Mouse (Mus musculus): ENCODE data around the gene Nmb. TPM values are rescaled to one million over a fixed set of nuclear protein-coding genes. Genes with fewer than 3 reads are reported as not detected.

Gene Nmb
- polyA plus RNA-seq, 1 experiment: 13.2 TPM

DNA sequence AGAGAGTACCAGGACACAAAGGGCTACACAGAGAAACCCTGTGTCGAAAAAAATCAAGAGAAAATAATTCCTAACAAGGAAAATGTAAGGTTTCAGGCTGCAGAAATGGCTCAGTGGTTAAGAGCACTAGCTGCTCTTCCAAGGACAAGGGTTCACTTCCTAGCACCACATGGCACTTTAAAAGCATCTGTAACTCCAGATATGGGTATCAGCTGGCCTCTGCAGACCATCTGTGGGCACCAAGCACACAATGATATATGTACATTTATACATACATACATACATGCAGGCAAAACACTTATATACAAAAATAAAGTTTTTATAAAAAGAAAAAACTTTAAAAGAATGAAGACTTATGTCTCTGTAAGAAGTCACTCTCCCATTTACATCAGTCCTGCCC lies 31.0 kb upstream of the Nmb start:
- H3K36me3 ChIP-seq (ENCODE audit: control insufficient read depth, insufficient read depth, low read length): 0 out of 2 replicates have a peak, but pooled peaks cover 1% of the 10 kb centered on the region
- no peaks in the 10 kb centered on the region for H3K27me3 ChIP-seq (ENCODE audit: control insufficient read depth, insufficient read depth, low read length)
- H3K4me1 ChIP-seq (ENCODE audit: control insufficient read depth, insufficient read depth, low read length): peaks cover 2% of the 10 kb centered on the region; the same call in 1 of the 2 replicates
- TF ChIP-seq CTCF (IDR thresholded peaks at IDR 0.05; ENCODE audit: control insufficient read depth, insufficient read depth, insufficient replicate concordance, low read depth, low read length): no peak
- TF ChIP-seq POLR2A (IDR thresholded peaks at IDR 0.05; ENCODE audit: control insufficient read depth, low read depth, low read length): no peak
- H3K4me3 ChIP-seq (ENCODE audit: control insufficient read depth, low read depth, low read length): no peak overlapping the region
- H3K27ac ChIP-seq (ENCODE audit: control insufficient read depth, insufficient read depth, low read depth, low read length): no peak overlapping the region

DNA sequence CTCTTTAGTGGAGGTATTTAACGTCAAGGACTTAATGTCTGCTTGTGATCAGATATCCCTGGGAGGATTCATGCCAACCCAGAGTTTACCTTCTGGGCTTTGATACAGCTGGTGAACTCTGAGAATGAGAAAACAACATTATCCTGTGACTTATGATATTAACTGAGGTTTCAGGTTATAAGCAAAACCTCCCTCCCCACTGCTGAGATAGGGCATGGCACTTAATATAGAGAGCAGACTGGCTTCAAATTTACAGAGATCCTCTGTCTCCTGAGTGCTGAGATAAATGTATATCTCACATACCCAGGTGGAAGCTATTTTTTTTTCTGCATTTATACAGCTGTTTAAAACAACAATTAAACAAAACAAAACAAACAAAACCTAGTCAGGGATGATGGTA lies 27.9 kb upstream of the Nmb start:
- no peaks in the 10 kb centered on the region for H3K27me3 ChIP-seq (ENCODE audit: control insufficient read depth, insufficient read depth, low read length)
- H3K4me1 ChIP-seq (ENCODE audit: control insufficient read depth, insufficient read depth, low read length): peaks cover 2% of the 10 kb centered on the region; the same call in 1 of the 2 replicates
- TF ChIP-seq CTCF (IDR thresholded peaks at IDR 0.05; ENCODE audit: control insufficient read depth, insufficient read depth, insufficient replicate concordance, low read depth, low read length) (no peak), POLR2A (IDR thresholded peaks at IDR 0.05; ENCODE audit: control insufficient read depth, low read depth, low read length) (no peak)
- no peak overlapping the region for H3K27ac ChIP-seq (ENCODE audit: control insufficient read depth, insufficient read depth, low read depth, low read length)
- no peak overlapping the region for H3K4me3 ChIP-seq (ENCODE audit: control insufficient read depth, low read depth, low read length)
- H3K36me3 ChIP-seq (ENCODE audit: control insufficient read depth, insufficient read depth, low read length): 0 out of 2 replicates have a peak, but pooled peaks cover 1% of the 10 kb centered on the region

DNA sequence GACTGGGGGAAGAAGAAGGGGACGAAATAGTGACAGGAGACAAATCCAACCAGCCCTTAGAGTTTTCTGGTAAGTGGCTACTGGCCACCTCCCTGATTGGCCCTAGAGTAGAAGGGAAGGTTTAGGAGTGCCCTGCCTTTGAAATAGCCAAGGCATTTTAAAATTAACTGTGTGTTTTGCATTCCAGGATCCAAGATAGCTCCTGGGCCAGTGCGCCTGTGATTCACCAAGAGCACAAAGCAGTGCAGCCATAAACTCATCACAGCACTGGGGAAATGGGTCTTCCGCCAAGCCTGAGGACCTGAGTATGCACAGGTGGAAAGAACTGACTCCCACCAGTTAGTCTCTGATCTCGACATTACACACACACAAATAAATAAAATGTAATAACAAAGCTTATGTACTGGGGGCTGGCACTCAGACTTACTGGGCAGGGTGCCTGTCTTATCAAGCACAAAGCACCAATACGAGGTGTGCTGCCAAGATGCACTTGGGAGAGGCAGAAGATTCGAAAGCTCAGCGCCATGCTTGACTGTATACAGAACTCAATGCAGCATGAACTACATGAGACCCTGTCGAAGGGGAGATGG lies 26.8 kb upstream of the Nmb start:
- Histone ChIP-seq H3K27me3 (ENCODE audit: control insufficient read depth, insufficient read depth, low read length) (no peaks in the 10 kb centered on the region), H3K27ac (ENCODE audit: control insufficient read depth, insufficient read depth, low read depth, low read length) (no peak overlapping the region), H3K4me1 (ENCODE audit: control insufficient read depth, insufficient read depth, low read length) (peaks cover 2% of the 10 kb centered on the region; the same call in 1 of the 2 replicates), H3K4me3 (ENCODE audit: control insufficient read depth, low read depth, low read length) (no peak overlapping the region), H3K36me3 (ENCODE audit: control insufficient read depth, insufficient read depth, low read length) (0 out of 2 replicates have a peak, but pooled peaks cover 1% of the 10 kb centered on the region)
- TF ChIP-seq POLR2A (IDR thresholded peaks at IDR 0.05; ENCODE audit: control insufficient read depth, low read depth, low read length): no peak
- no peak for TF ChIP-seq CTCF (IDR thresholded peaks at IDR 0.05; ENCODE audit: control insufficient read depth, insufficient read depth, insufficient replicate concordance, low read depth, low read length)

DNA sequence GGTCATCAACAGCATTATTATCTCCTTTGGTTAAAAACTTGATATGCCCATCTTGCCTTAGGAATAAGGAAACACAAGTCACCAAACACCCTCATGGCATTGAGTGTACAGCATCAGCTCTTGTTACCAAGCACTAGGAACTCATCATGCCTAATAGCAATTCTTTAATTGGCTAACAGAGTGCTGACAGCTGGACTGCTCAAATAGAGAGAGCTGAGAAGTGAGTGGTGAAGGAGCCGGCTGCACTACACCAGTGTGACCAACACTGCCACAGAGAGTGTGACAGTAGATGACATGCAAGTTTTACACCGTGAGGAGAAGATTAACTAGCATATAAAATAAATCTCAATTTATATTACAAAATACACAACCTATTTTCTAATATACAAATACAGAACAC lies 18.3 kb upstream of the Nmb start:
- TF ChIP-seq POLR2A (IDR thresholded peaks at IDR 0.05; ENCODE audit: control insufficient read depth, low read depth, low read length): no peak
- TF ChIP-seq CTCF (IDR thresholded peaks at IDR 0.05; ENCODE audit: control insufficient read depth, insufficient read depth, insufficient replicate concordance, low read depth, low read length): no peak
- H3K36me3 ChIP-seq (ENCODE audit: control insufficient read depth, insufficient read depth, low read length): no peaks in the 10 kb centered on the region
- no peak overlapping the region for H3K27ac ChIP-seq (ENCODE audit: control insufficient read depth, insufficient read depth, low read depth, low read length)
- H3K27me3 ChIP-seq (ENCODE audit: control insufficient read depth, insufficient read depth, low read length): no peaks in the 10 kb centered on the region
- H3K4me3 ChIP-seq (ENCODE audit: control insufficient read depth, low read depth, low read length): no peak overlapping the region
- H3K4me1 ChIP-seq (ENCODE audit: control insufficient read depth, insufficient read depth, low read length): no peaks in the 10 kb centered on the region

DNA sequence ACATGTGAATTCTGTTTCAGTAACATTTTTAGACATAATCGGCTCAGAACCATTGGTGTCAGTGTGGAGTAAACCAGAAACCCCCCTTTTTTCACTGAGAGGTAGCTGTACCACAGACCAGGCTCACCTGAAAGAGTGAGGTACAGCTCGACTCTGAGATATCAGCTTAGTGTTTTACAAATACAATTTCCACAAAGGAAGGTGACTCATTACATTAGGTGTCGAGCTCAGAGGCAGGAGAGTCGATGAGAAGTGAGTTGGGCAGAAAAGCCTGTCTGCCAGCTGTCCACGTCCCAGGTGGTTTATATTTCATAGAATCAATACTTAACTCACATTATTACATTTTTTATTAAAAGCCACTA lies 14.8 kb upstream of the Nmb start:
- Histone ChIP-seq H3K36me3 (ENCODE audit: control insufficient read depth, insufficient read depth, low read length) (peaks cover 1% of the 10 kb centered on the region; the same call in 1 of the 2 replicates), H3K4me3 (ENCODE audit: control insufficient read depth, low read depth, low read length) (no peak overlapping the region), H3K4me1 (ENCODE audit: control insufficient read depth, insufficient read depth, low read length) (no peaks in the 10 kb centered on the region), H3K27ac (ENCODE audit: control insufficient read depth, insufficient read depth, low read depth, low read length) (no peak overlapping the region), H3K27me3 (ENCODE audit: control insufficient read depth, insufficient read depth, low read length) (no peaks in the 10 kb centered on the region)
- TF ChIP-seq POLR2A (IDR thresholded peaks at IDR 0.05; ENCODE audit: control insufficient read depth, low read depth, low read length): no peak
- no peak for TF ChIP-seq CTCF (IDR thresholded peaks at IDR 0.05; ENCODE audit: control insufficient read depth, insufficient read depth, insufficient replicate concordance, low read depth, low read length)

- TF ChIP-seq CTCF (IDR thresholded peaks at IDR 0.05; ENCODE audit: control insufficient read depth, insufficient read depth, insufficient replicate concordance, low read depth, low read length) (no peak), POLR2A (IDR thresholded peaks at IDR 0.05; ENCODE audit: control insufficient read depth, low read depth, low read length) (no peak)
These were observed 14.2 kb upstream of the Nmb start for GRCm38 (mm10) chr7:80918982-80919646.

GRCm38 (mm10) chr7:80917916-80918465 lies 13.1 kb upstream of the Nmb start:
- H3K27ac ChIP-seq (ENCODE audit: control insufficient read depth, insufficient read depth, low read depth, low read length): no peak overlapping the region
- H3K4me1 ChIP-seq (ENCODE audit: control insufficient read depth, insufficient read depth, low read length): no peaks in the 10 kb centered on the region
- TF ChIP-seq POLR2A (IDR thresholded peaks at IDR 0.05; ENCODE audit: control insufficient read depth, low read depth, low read length) (no peak), CTCF (IDR thresholded peaks at IDR 0.05; ENCODE audit: control insufficient read depth, insufficient read depth, insufficient replicate concordance, low read depth, low read length) (no peak)
- no peaks in the 10 kb centered on the region for H3K27me3 ChIP-seq (ENCODE audit: control insufficient read depth, insufficient read depth, low read length)
- peaks cover 3% of the 10 kb centered on the region for H3K36me3 ChIP-seq (ENCODE audit: control insufficient read depth, insufficient read depth, low read length)
- H3K4me3 ChIP-seq (ENCODE audit: control insufficient read depth, low read depth, low read length): no peak overlapping the region

More at GRCm38 (mm10) chr7:80918982-80919646, 14.2 kb upstream of the Nmb start:
- Histone ChIP-seq H3K27ac (ENCODE audit: control insufficient read depth, insufficient read depth, low read depth, low read length) (no peak overlapping the region), H3K4me3 (ENCODE audit: control insufficient read depth, low read depth, low read length) (no peak overlapping the region), H3K36me3 (ENCODE audit: control insufficient read depth, insufficient read depth, low read length) (peaks cover 1% of the 10 kb centered on the region; the same call in 1 of the 2 replicates), H3K4me1 (ENCODE audit: control insufficient read depth, insufficient read depth, low read length) (no peaks in the 10 kb centered on the region), H3K27me3 (ENCODE audit: control insufficient read depth, insufficient read depth, low read length) (no peaks in the 10 kb centered on the region)

All from testis, adult 2 months (tissue).